Mouse (Mus musculus) heart, adult 18-20 months (tissue): ENCODE measurements at regions not wholly inside any gene's neighbourhood (a gene's known extent, or its start where the extent isn't known, plus 50 kb on each side); places are given as distances from the start of the nearest gene placed in this dataset.

ENCODE experiments used
- DNase-seq, 2 experiments: peaks; one replicate each; pipeline ENCODE4 v3.0.0; 2021 to 2022; ENCODE audit warnings: mixed read lengths in 1 of 2

DNA sequence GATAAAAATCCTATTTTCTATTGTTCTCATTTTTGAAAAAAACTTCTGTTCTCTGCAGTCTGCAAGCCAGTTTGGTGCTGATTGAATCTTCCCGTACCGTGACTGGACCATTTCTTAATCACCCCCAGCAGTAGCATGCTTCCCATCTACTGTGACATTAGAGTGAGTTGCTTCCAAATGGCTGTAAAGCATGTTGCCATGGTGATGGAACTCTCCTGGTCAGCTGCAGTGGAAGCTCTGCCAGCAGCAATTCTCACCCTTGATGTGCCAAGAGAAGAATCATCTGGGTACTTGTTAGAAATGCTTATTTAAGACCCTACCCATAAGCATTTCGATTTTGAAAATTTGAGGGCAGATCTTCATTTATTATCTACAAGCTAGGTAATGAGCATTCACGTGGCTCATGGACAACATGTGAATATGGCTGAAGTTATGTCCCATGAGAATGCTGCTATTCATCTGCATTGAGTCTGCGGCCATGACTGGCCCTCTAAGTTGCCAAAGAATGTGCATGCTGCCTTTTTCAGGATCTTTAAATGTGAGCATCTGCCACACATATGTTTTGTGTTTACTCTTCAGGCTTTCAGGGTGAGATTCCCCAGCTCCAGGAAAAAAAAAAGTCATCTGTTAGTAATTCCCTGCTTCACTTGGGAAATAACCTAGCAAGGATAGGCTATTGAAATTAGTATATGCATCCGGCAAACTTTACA is 62.8 kb downstream of the H2al1n start:
- peak in 1 of 2 experiments; percentile 0 for DNase-seq

- no peak for DNase-seq
Measured at GRCm38 (mm10) chrX:14279312-14279711, 68.4 kb downstream of the H2al1n start.

DNA sequence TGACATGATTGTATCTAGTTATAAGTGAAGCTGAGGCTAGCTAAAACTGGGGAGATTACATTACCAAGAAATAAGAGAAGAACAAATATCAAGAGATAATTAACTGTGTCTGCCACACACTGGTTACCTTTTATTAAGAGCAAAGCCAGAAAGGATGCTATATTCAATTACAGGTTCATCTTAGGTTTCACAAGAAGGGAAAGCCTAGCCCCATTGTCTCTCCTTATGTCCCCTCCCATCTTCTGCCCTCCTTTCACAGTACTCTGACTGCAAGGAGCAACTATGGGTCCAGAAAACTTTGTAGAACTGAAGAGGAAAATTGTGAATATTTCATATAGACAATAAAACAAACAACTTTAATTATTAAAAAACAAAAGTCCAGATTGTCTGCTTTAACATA is 68.8 kb downstream of the H2al1n start:
- no peak for DNase-seq

- DNase-seq = no peak
Measured at GRCm38 (mm10) chrX:14294890-14295289, 83.9 kb downstream of the H2al1n start.

GRCm38 (mm10) chrX:14302125-14302524 is 91.2 kb downstream of the H2al1n start:
- DNase-seq = no peak

- no peak for DNase-seq
Measured at GRCm38 (mm10) chrX:14312746-14313145, 101.8 kb downstream of the H2al1n start.

DNA sequence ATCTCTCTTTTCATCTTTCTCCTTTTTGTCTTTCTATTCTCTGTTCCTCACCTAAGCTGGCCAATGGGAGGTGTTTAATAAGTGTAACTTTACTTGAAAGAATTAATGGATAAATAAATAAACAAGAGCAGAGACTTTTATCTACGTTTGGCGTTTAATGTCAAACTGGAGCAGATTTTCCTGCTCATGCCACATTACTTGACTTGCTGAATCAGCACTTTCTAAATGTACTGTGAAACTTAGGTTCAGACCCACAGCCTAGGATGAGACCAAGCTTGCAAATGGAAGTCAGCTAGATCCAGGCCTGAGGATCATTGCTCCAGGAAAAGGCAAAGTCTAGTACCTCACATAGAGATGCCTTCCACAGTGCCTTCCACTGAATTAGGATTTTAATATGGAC is 141.5 kb downstream of the H2al1n start:
- no peak for DNase-seq

DNA sequence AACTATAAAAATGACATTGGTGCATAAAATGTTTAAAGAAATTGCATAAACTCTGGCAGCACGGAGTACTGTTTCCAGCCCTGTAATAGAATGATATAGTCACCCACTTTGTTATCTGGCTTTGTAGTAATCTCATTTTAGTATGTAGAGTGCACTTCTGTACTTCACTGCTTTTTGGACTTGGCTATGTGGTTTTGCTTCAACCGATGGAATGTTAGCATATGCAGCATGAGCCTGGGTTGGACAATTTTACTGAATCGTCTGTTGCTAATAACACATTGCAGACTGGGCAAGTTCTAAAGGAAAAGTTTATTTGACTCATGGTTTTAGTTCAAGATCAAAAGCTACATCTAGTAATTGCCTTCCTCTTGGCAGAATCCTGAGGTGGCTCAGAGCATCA is 142.4 kb downstream of the H2al1n start:
- no peak for DNase-seq

DNA sequence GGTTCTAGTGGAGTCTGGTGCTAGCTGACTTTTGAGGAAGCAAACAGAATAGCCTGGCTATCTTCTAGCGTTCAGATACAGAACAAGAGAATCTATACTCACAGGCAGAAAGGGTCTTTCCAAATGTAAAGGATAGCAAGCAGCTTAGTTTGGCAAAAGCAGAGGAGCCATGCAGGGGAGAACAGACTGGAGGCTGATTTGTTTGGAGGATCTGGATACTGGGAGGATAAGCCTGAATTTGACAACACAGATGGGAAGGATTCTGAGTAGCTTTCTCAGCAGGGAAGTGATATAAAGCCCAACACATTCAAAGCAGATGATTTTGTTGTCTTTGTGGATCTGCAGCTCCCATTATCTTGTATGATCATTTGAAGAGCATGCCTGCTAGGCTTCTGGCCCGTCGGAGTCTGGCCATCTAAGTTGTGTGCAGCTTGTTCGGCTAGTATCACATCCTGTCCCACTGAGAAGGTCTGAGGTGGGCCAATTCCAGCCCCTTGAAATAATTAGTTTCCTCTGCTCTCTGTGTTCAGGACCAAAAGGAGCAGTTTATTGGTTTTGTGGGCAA is 145.6 kb downstream of the H2al1n start:
- DNase-seq = no peak
